Mouse (Mus musculus) embryonic facial prominence, embryonic 12.5 days (tissue): ENCODE measurements around the gene Vmn1r125. TPM values are rescaled to one million over a fixed set of nuclear protein-coding genes. Genes with fewer than 3 reads are reported as not detected.
"Not testable (repeated sequence)": the region's sequence is repeated elsewhere in the genome, so short reads cannot be mapped to it uniquely, and the experiment has no call there.

Source experiments
- ATAC-seq: fragments of 200-750 bp; cut with Nextera tagmentation; 2 replicates; pipeline ENCODE4 v1.8.0; 2017; ENCODE audit not compliant: insufficient number of reproducible peaks, insufficient read depth, low FRiP score, low TSS enrichment
- H3K27ac ChIP-seq: fragments of 300-500 bp; sonication (generic); 2 replicates; pipeline ENCODE4 v1.5.1; 2016; ENCODE audit warnings: mild to moderate bottlenecking
- H3K27me3 ChIP-seq: fragments of 300-500 bp; sonication (generic); 2 replicates; pipeline ENCODE4 v1.6.1; 2016; ENCODE audit warnings: mild to moderate bottlenecking, moderate library complexity
- H3K36me3 ChIP-seq: fragments of 300-500 bp; sonication (generic); 2 replicates; pipeline ENCODE4 v1.6.1; 2016; ENCODE audit warnings: mild to moderate bottlenecking
- H3K4me1 ChIP-seq: fragments of 300-500 bp; sonication (generic); 2 replicates; pipeline ENCODE4 v1.6.1; 2016
- H3K4me2 ChIP-seq: fragments of 300-500 bp; sonication (generic); replicated peaks from 2 replicates; pipeline ENCODE4 v1.6.1; 2016; ENCODE audit warnings: mild to moderate bottlenecking, moderate library complexity
- H3K4me3 ChIP-seq: fragments of 300-500 bp; sonication (generic); 2 replicates; pipeline ENCODE4 v1.5.1; 2016; ENCODE audit warnings: mild to moderate bottlenecking
- H3K9ac ChIP-seq: fragments of 300-500 bp; sonication (generic); 2 replicates; pipeline ENCODE4 v1.6.1; 2016; ENCODE audit warnings: mild to moderate bottlenecking, moderate library complexity
- H3K9me3 ChIP-seq: fragments of 300-500 bp; sonication (generic); 2 replicates; pipeline ENCODE4 v1.6.1; 2016; ENCODE audit warnings: mild to moderate bottlenecking, moderate library complexity
- WGBS: fragments of 180-500 bp; shearing (Covaris S2); methylation state at CpG from one replicate; pipeline ENCODE4 v1.1.7; 2016; 5-methylcytosine and 5-hydroxymethylcytosine counted together
- polyA plus RNA-seq: library from polyadenylated mRNA; unstranded; fragments of >200 nt; fragmentation: Nextera tagmentation; extraction: Ambion mirVana; gene quantifications from 2 replicates; pipeline ENCODE4 v1.2.1, GENCODE M21; 2016

Gene Vmn1r125
- not detected in 2 replicates for polyA plus RNA-seq

- H3K27me3 ChIP-seq, H3K9ac ChIP-seq, H3K9me3 ChIP-seq, ATAC-seq, H3K36me3 ChIP-seq, H3K4me3 ChIP-seq, H3K4me2 ChIP-seq, H3K27ac ChIP-seq, H3K4me1 ChIP-seq: not testable (repeated sequence)
- 68% methylated on average over 3 of the region's 3 CpGs for WGBS
Observed at GRCm38 (mm10) chr7:21271879-21272278, at the start of gene Vmn1r125. Vmn1r125 (plus strand) TSS chr7:21272179.

GRCm38 (mm10) chr7:21260517-21260916, 11.5 kb upstream of the Vmn1r125 start, which contains the start of gene Vmn1r124:
Vmn1r124 (minus strand) TSS chr7:21260617.
- H3K36me3 ChIP-seq, ATAC-seq, H3K27me3 ChIP-seq, H3K4me2 ChIP-seq, H3K9ac ChIP-seq, H3K27ac ChIP-seq, H3K4me1 ChIP-seq, H3K9me3 ChIP-seq, H3K4me3 ChIP-seq: not testable (repeated sequence)
- WGBS, result 77% methylated on average over 4 of the region's 4 CpGs

DNA sequence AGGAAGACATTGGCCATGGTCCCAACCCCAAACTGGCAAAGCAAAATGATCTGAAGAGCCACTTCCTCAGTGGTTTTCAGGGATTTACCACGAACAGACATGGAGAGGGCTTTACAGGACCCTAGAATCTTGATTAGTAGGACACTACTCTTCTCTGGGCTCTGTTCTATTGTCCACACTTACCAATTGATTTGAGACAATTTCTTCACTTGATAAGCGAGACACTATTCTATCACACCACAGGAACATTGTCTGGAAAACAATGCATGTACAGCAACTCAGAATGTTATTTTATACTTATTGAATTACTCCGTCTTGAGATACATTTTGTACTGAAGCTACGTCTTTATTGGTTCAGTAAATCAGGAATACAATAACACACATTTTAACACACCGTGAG, 29.4 kb downstream of the Vmn1r125 start, which contains the start of gene Vmn1r126:
Gene Vmn1r126, minus strand, starts transcription at position 101 of the 400 bp plus-strand sequence.
- not testable (repeated sequence) for ATAC-seq, H3K9ac ChIP-seq, H3K9me3 ChIP-seq, H3K4me1 ChIP-seq, H3K36me3 ChIP-seq, H3K27ac ChIP-seq, H3K27me3 ChIP-seq, H3K4me2 ChIP-seq, H3K4me3 ChIP-seq
- WGBS, result no CpG with 5 or more reads among the region's 5 CpGs

- not testable (repeated sequence) for H3K9me3 ChIP-seq, H3K4me3 ChIP-seq, H3K4me2 ChIP-seq, ATAC-seq, H3K27me3 ChIP-seq, H3K9ac ChIP-seq, H3K27ac ChIP-seq, H3K36me3 ChIP-seq, H3K4me1 ChIP-seq
- WGBS, result no CpG with 5 or more reads among the region's 3 CpGs
Observed at GRCm38 (mm10) chr7:21319761-21320160, 47.8 kb downstream of the Vmn1r125 start, which contains the start of gene Vmn1r127. Vmn1r127 (minus strand) TSS chr7:21319861.

Other genes starting within 250 kb of the Vmn1r125 start
- gene Vmn1r120, start 218.4 kb upstream of the Vmn1r125 start, polyA plus RNA-seq, result not detected in 2 replicates
- gene Vmn1r121, start 173.7 kb upstream of the Vmn1r125 start, polyA plus RNA-seq, result not detected in 2 replicates
- not detected in 2 replicates for gene Vmn1r122, start 138.1 kb upstream of the Vmn1r125 start, polyA plus RNA-seq
- gene Vmn1r123, start 110.0 kb upstream of the Vmn1r125 start, polyA plus RNA-seq, result not detected in 2 replicates
- gene Gm5157, start 81.8 kb upstream of the Vmn1r125 start, polyA plus RNA-seq, result not detected in 2 replicates
- not detected in 2 replicates for gene Vmn1r124, start 11.6 kb upstream of the Vmn1r125 start, polyA plus RNA-seq
- not detected in 2 replicates for gene Vmn1r126, start 29.3 kb downstream of the Vmn1r125 start, polyA plus RNA-seq
- not detected in 2 replicates for gene Vmn1r127, start 47.7 kb downstream of the Vmn1r125 start, polyA plus RNA-seq
- not detected in 2 replicates for gene Vmn1r128, start 77.2 kb downstream of the Vmn1r125 start, polyA plus RNA-seq
- not detected in 2 replicates for gene Vmn1r129, start 89.1 kb downstream of the Vmn1r125 start, polyA plus RNA-seq
- not detected in 2 replicates for gene Gm6882, start 160.6 kb downstream of the Vmn1r125 start, polyA plus RNA-seq
- not detected in 2 replicates for gene Vmn1r130, start 239.6 kb downstream of the Vmn1r125 start, polyA plus RNA-seq